Mouse (Mus musculus): ENCODE measurements around the gene Gm45902. TPM values are rescaled to one million over a fixed set of nuclear protein-coding genes. Genes with fewer than 3 reads are reported as not detected.
A peak's percentile ranks its signal among the peaks of the same experiment; 100 is the strongest.

Gene Gm45902
- polyA plus RNA-seq, 1 experiment from 2014 or later = 3.6 TPM

DNA sequence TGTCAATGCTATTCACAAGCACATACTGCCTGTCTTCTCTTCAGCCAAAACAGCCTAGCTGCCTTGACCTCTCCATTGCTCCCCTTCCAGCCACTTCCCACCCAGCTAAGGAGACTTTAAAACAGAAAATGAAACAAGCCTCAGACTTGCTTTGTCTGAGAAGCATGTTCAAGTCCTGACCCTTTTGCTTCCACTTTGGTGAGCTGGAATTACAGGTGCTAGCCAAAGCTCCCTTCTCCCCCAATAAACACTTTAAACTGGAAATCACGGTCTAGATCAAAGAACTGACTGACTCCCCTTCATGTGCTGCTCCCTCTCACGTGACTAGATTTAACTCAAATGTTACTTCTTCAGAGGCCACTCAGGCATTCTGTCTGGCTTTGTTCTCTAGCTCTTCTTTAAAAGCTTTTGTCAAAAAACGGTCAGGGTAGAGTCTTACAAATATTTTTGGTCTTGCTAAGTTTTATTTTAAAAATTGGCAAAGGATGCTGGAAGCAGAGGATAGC lies 36.8 kb downstream of the Gm45902 start:
- Histone ChIP-seq H3K9me3 (no peaks in the 10 kb centered on the region), H3K4me3 (replicated peaks) (no peak overlapping the region), H3K27ac (0 out of 2 replicates have a peak overlapping the region, but pooled peaks have one; percentile 23), H3K4me1 (replicated peaks) (no peaks in the 10 kb centered on the region), H3K27me3 (replicated peaks) (no peaks in the 10 kb centered on the region), H3K4me2 (replicated peaks) (peak overlapping the region; percentile 78), H3K9ac (no peak overlapping the region), H3K36me3 (no peaks in the 10 kb centered on the region)
- 59% methylated on average over 3 of the region's 3 CpGs for WGBS
- no peak for ATAC-seq

DNA sequence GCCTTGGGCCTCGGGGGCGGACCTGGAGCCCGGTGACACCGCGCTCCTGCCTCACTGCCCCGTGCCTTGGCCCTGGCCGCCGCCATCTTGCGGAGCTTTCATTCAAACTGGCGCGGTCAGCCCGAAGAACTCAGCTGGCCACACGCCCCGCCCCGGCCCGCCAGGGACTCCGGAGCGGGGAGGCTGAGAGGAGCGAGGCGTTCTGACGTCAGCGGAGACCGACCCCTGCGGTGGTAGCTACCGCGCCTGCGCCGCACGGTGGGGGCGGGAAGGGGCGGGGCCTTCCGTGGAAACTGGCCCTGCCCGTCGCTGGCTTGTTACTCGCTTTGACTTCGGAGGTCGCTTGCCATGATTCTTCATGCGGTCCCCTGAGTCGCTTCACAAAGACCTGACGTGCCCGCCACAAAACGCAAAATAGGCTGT lies 37.7 kb downstream of the Gm45902 start, which contains the start of gene Suv39h2:
TSS of gene Suv39h2 (minus strand) at position 171 of the 423 bp plus-strand sequence.
- H3K4me3 ChIP-seq (replicated peaks) = peak within 1 kb of the TSS; percentile 99
- H3K4me1 ChIP-seq (replicated peaks) = no peaks in the 10 kb centered on the region
- peak within 1 kb of the TSS; percentile 89 for H3K27ac ChIP-seq
- H3K36me3 ChIP-seq = no peaks in the 10 kb centered on the region
- WGBS = 0% methylated on average over 35 of the region's 42 CpGs
- no peaks in the 10 kb centered on the region for H3K9me3 ChIP-seq
- peak within 1 kb of the TSS; percentile 86 for H3K9ac ChIP-seq
- H3K4me2 ChIP-seq (replicated peaks) = peak within 1 kb of the TSS; percentile 78
- H3K27me3 ChIP-seq (replicated peaks) = no peaks in the 10 kb centered on the region
- peak; percentile 99 for ATAC-seq

DNA sequence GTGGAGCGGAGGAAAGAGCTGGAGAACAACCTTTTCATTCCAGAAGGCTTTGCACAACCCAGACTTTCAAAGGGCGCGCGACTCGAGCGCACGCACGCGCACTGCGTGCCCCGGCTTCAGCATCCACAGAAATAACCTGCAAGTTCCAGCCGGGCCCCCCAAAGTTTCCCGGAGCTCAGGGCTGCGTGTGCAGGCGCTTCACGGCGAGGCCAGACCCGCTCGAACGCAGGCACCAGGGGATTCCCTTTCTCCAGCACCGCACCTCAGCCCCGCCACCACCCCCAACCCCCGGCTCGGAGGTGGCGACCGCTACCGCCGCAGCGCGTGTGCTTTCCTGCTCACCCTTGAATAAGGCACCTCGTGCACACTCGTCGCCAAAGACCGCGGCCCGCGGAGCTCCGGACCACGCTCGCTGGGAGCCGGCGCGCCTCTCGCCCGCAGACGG lies 38.2 kb downstream of the Gm45902 start:
- Histone ChIP-seq H3K36me3 (no peaks in the 10 kb centered on the region), H3K9me3 (no peaks in the 10 kb centered on the region), H3K4me1 (replicated peaks) (no peaks in the 10 kb centered on the region), H3K27ac (peak overlapping the region; percentile 89), H3K27me3 (replicated peaks) (no peaks in the 10 kb centered on the region), H3K4me3 (replicated peaks) (peak overlapping the region; percentile 99), H3K9ac (peak overlapping the region; percentile 86), H3K4me2 (replicated peaks) (peak overlapping the region; percentile 78)
- WGBS = under 1% methylated on average over 46 of the region's 46 CpGs
- peak; percentile 81 for ATAC-seq

DNA sequence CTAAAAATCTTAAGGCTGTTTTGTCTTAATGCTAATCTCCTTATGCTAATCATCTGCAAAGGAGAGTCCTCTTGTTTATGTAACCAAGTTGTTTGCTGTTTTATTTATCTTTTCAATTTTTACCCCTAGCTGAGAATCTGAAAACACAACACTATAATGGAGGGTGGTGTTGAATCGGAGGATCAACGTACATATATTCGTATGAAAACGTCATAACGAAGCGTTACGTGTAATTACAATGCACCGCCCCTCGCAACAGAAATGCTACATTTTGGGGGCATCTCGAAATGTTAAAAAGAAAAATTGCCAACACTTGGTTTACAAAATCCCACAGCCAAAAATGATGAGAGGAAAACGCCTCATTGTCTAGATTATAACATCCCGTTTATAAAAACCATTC lies 38.7 kb downstream of the Gm45902 start:
- no peaks in the 10 kb centered on the region for H3K36me3 ChIP-seq
- H3K4me1 ChIP-seq (replicated peaks) = no peaks in the 10 kb centered on the region
- peak overlapping the region; percentile 89 for H3K27ac ChIP-seq
- H3K4me2 ChIP-seq (replicated peaks) = peak overlapping the region; percentile 78
- H3K9ac ChIP-seq = peak overlapping the region; percentile 86
- H3K4me3 ChIP-seq (replicated peaks) = peak overlapping the region; percentile 99
- 2% methylated on average over 12 of the region's 12 CpGs for WGBS
- no peaks in the 10 kb centered on the region for H3K9me3 ChIP-seq
- no peaks in the 10 kb centered on the region for H3K27me3 ChIP-seq (replicated peaks)
- ATAC-seq = no peak

DNA sequence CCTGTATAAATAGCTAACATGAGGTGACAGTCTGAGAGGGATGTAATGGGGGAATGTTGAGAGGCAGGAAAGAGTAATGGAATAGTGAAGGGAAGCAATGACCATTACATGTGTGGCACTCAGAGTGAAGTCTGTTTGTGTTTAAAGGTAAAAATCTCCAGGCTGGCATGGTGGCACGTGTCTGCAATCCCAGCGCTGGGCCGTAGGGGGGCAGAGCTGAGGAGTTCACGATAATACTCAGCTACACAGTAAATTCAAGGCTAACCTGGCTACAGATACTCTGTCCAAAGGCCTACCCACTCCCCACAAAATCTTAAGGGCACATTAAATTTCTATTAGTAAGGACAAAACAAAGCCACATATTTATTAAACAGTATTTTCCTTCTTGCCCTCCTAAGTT lies 56.0 kb downstream of the Gm45902 start:
- no peak for ATAC-seq
- H3K4me2 ChIP-seq (replicated peaks) = no peak overlapping the region

More for the DNA sequence above, 56.0 kb downstream of the Gm45902 start:
- no peaks in the 10 kb centered on the region for H3K4me1 ChIP-seq (replicated peaks)
- no peak overlapping the region for H3K27ac ChIP-seq
- no peaks in the 10 kb centered on the region for H3K27me3 ChIP-seq (replicated peaks)
- WGBS = 79% methylated on average over 4 of the region's 4 CpGs
- peaks cover 10% of the 10 kb centered on the region; the same call in 1 of the 2 replicates for H3K36me3 ChIP-seq
- no peak overlapping the region for H3K9ac ChIP-seq
- H3K4me3 ChIP-seq (replicated peaks) = no peak overlapping the region
- no peaks in the 10 kb centered on the region for H3K9me3 ChIP-seq

Other genes with a start within 250 kb of the Gm45902 start
- 39.7 and 44.3 TPM in 2 replicates for gene Nmt2, start 228.6 kb downstream of the Gm45902 start, polyA plus RNA-seq (2015; fragmentation: Nextera tagmentation; extraction: Ambion mirVana)
- gene Rpp38, start 180.1 kb downstream of the Gm45902 start, polyA plus RNA-seq (2015; fragmentation: Nextera tagmentation; extraction: Ambion mirVana) = 26.3 and 27.8 TPM in 2 replicates
- 1.4 and 2.0 TPM in 2 replicates for gene Acbd7, start 176.6 kb downstream of the Gm45902 start, polyA plus RNA-seq (2015; fragmentation: Nextera tagmentation; extraction: Ambion mirVana)
- not detected in 2 replicates for gene Olah, start 115.6 kb downstream of the Gm45902 start, polyA plus RNA-seq (2015; fragmentation: Nextera tagmentation; extraction: Ambion mirVana)
- not detected in 2 replicates for gene Meig1, start 90.1 kb downstream of the Gm45902 start, polyA plus RNA-seq (2015; fragmentation: Nextera tagmentation; extraction: Ambion mirVana)
- gene Dclre1c, start 88.7 kb downstream of the Gm45902 start, polyA plus RNA-seq (2015; fragmentation: Nextera tagmentation; extraction: Ambion mirVana) = 6.2 and 6.3 TPM in 2 replicates
- 10.8 and 12.5 TPM in 2 replicates for gene Suv39h2, start 37.8 kb downstream of the Gm45902 start, polyA plus RNA-seq (2015; fragmentation: Nextera tagmentation; extraction: Ambion mirVana)
- 98.9 and 107 TPM in 2 replicates for gene Hspa14, start within 50 bp of the Gm45902 start, polyA plus RNA-seq (2015; fragmentation: Nextera tagmentation; extraction: Ambion mirVana)
- 0.33 and 0.78 TPM in 2 replicates for gene Cdnf, start 240 bp upstream of the Gm45902 start, polyA plus RNA-seq (2015; fragmentation: Nextera tagmentation; extraction: Ambion mirVana)
- 41.0 and 44.7 TPM in 2 replicates for gene Fam107b, start 57.7 kb upstream of the Gm45902 start, polyA plus RNA-seq (2015; fragmentation: Nextera tagmentation; extraction: Ambion mirVana)